Mouse (Mus musculus) liver, embryonic 13.5 days (tissue): ENCODE results near the gene Ciart. TPM values are rescaled to one million over a fixed set of nuclear protein-coding genes. Genes with fewer than 3 reads are reported as not detected.

Experiments
- polyA plus RNA-seq: library from polyadenylated mRNA; unstranded; fragments of >200 nt; fragmentation: Nextera tagmentation; extraction: Ambion mirVana; gene quantifications from 2 replicates; pipeline ENCODE4 v1.2.1, GENCODE M21; 2015

Gene Ciart
- polyA plus RNA-seq, 1 experiment from 2014 or later, result 1.4 TPM

Other genes starting within 250 kb of the Ciart start
- gene Mcl1, start 223.5 kb downstream of the Ciart start, polyA plus RNA-seq, result 31.8 and 33.3 TPM in 2 replicates
- gene Adamtsl4, start 194.3 kb downstream of the Ciart start, polyA plus RNA-seq, result 0.37 and 0.83 TPM in 2 replicates
- gene Ecm1, start 142.7 kb downstream of the Ciart start, polyA plus RNA-seq, result 9.8 and 10.7 TPM in 2 replicates
- 49.4 and 50.4 TPM in 2 replicates for gene Tars2, start 122.0 kb downstream of the Ciart start, polyA plus RNA-seq
- 7.9 and 10.1 TPM in 2 replicates for gene Rprd2, start 63.4 kb downstream of the Ciart start, polyA plus RNA-seq
- 30.7 and 36.6 TPM in 2 replicates for gene Prpf3, start 26.4 kb downstream of the Ciart start, polyA plus RNA-seq
- gene Mrps21, start 10.7 kb downstream of the Ciart start, polyA plus RNA-seq, result 256 and 257 TPM in 2 replicates
- gene BC028528, start 9.8 kb upstream of the Ciart start, polyA plus RNA-seq, result 6.6 and 8.6 TPM in 2 replicates
- gene Aph1a, start 11.7 kb upstream of the Ciart start, polyA plus RNA-seq, result 17.1 and 18.5 TPM in 2 replicates
- 10.3 and 10.8 TPM in 2 replicates for gene Car14, start 22.4 kb upstream of the Ciart start, polyA plus RNA-seq
- 163 and 218 TPM in 2 replicates for gene Anp32e, start 47.0 kb upstream of the Ciart start, polyA plus RNA-seq
- 6.9 and 7.8 TPM in 2 replicates for gene Plekho1, start 113.8 kb upstream of the Ciart start, polyA plus RNA-seq
- 17.3 and 17.7 TPM in 2 replicates for gene Vps45, start 176.2 kb upstream of the Ciart start, polyA plus RNA-seq
- 11.3 and 11.4 TPM in 2 replicates for gene Otud7b, start 222.3 kb upstream of the Ciart start, polyA plus RNA-seq